Mouse (Mus musculus): Measurements from ENCODE around the gene Pum1. TPM values are rescaled to one million over a fixed set of nuclear protein-coding genes. Genes with fewer than 3 reads are reported as not detected.
A peak's percentile ranks its signal among the peaks of the same experiment; 100 is the strongest.

The Pum1 gene
- polyA plus RNA-seq, 1 experiment from 2014 or later: 59.3 TPM

- Histone ChIP-seq H3K9ac (ENCODE audit: low read length) (no peak overlapping the region), H3K36me3 (ENCODE audit: control insufficient read depth, insufficient read depth, low read length) (peaks cover 15% of the 10 kb centered on the region; the same call in 1 of the 2 replicates), H3K4me2 (ENCODE audit: low read length) (no peak overlapping the region), H3K9me3 (ENCODE audit: control insufficient read depth, low read length) (no peaks in the 10 kb centered on the region), H3K27ac (replicated peaks in 1 of 2; ENCODE audit: control insufficient read depth in 1 of 2, insufficient read depth in 1 of 2, low read depth in 2 of 2, low read length in 2 of 2) (no peak overlapping the region), H3K27me3 (ENCODE audit: control insufficient read depth, insufficient read depth, low read length) (no peaks in the 10 kb centered on the region), H3K4me1 (ENCODE audit: control insufficient read depth in 2 of 2, insufficient read depth in 2 of 2, low read length in 2 of 2) (peaks cover 5 to 13% of the 10 kb centered on the region in 2 experiments; a peak in 3 of 4 replicates), H3K4me3 (ENCODE audit: control insufficient read depth in 1 of 2, insufficient read depth in 1 of 2, low read depth in 1 of 2, low read length in 2 of 2) (no peak overlapping the region)
- ATAC-seq (ENCODE audit: insufficient number of reproducible peaks, insufficient read depth, low FRiP score, low read depth): no peak
- WGBS: 82% methylated on average over 8 of the region's 8 CpGs
These were observed 152.7 kb downstream of the Pum1 start for GRCm38 (mm10) chr4:130815860-130816259.

GRCm38 (mm10) chr4:130819806-130820205, 156.7 kb downstream of the Pum1 start:
- Histone ChIP-seq H3K9me3 (ENCODE audit: control insufficient read depth, low read length) (no peaks in the 10 kb centered on the region), H3K27me3 (ENCODE audit: control insufficient read depth, insufficient read depth, low read length) (no peaks in the 10 kb centered on the region), H3K27ac (replicated peaks in 1 of 2; ENCODE audit: control insufficient read depth in 1 of 2, insufficient read depth in 1 of 2, low read depth in 2 of 2, low read length in 2 of 2) (no peak overlapping the region), H3K4me3 (ENCODE audit: control insufficient read depth in 1 of 2, insufficient read depth in 1 of 2, low read depth in 1 of 2, low read length in 2 of 2) (no peak overlapping the region), H3K9ac (ENCODE audit: low read length) (no peak overlapping the region), H3K36me3 (ENCODE audit: control insufficient read depth, insufficient read depth, low read length) (peaks cover 42% of the 10 kb centered on the region), H3K4me2 (ENCODE audit: low read length) (no peak overlapping the region), H3K4me1 (ENCODE audit: control insufficient read depth in 2 of 2, insufficient read depth in 2 of 2, low read length in 2 of 2) (peaks cover 5 to 11% of the 10 kb centered on the region in 2 experiments; a peak in 3 of 4 replicates)
- ATAC-seq (ENCODE audit: insufficient number of reproducible peaks, insufficient read depth, low FRiP score, low read depth): no peak
- WGBS: 77% methylated on average over 3 of the region's 3 CpGs

- no peaks in the 10 kb centered on the region for H3K27me3 ChIP-seq (ENCODE audit: control insufficient read depth, insufficient read depth, low read length)
- H3K36me3 ChIP-seq (ENCODE audit: control insufficient read depth, insufficient read depth, low read length): peaks cover 42% of the 10 kb centered on the region
- no peak for ATAC-seq (ENCODE audit: insufficient number of reproducible peaks, insufficient read depth, low FRiP score, low read depth)
- H3K9ac ChIP-seq (ENCODE audit: low read length): no peak overlapping the region
- H3K9me3 ChIP-seq (ENCODE audit: control insufficient read depth, low read length): no peaks in the 10 kb centered on the region
- whole genome bisulfite sequencing: 67% methylated on average over 7 of the region's 7 CpGs
- peak overlapping the region; percentile 41 to 55; a peak in 3 of 4 replicates for H3K27ac ChIP-seq (replicated peaks in 1 of 2; ENCODE audit: control insufficient read depth in 1 of 2, insufficient read depth in 1 of 2, low read depth in 2 of 2, low read length in 2 of 2)
- no peak overlapping the region for H3K4me3 ChIP-seq (ENCODE audit: control insufficient read depth in 1 of 2, insufficient read depth in 1 of 2, low read depth in 1 of 2, low read length in 2 of 2)
- H3K4me1 ChIP-seq (ENCODE audit: control insufficient read depth in 2 of 2, insufficient read depth in 2 of 2, low read length in 2 of 2): peaks cover 5% of the 10 kb centered on the region in 2 experiments; a peak in 2 of 4 replicates
- no peak overlapping the region for H3K4me2 ChIP-seq (ENCODE audit: low read length)
These were observed 157.6 kb downstream of the Pum1 start for GRCm38 (mm10) chr4:130820594-130821255.

- Histone ChIP-seq H3K9me3 (ENCODE audit: control insufficient read depth, low read length) (no peaks in the 10 kb centered on the region), H3K27ac (replicated peaks in 1 of 2; ENCODE audit: control insufficient read depth in 1 of 2, insufficient read depth in 1 of 2, low read depth in 2 of 2, low read length in 2 of 2) (peak overlapping the region in 1 of 2 experiments; percentile 19; a peak in 1 of 4 replicates), H3K27me3 (ENCODE audit: control insufficient read depth, insufficient read depth, low read length) (no peaks in the 10 kb centered on the region), H3K4me3 (ENCODE audit: control insufficient read depth in 1 of 2, insufficient read depth in 1 of 2, low read depth in 1 of 2, low read length in 2 of 2) (no peak overlapping the region), H3K9ac (ENCODE audit: low read length) (no peak overlapping the region; the same call in 1 of the 2 replicates), H3K36me3 (ENCODE audit: control insufficient read depth, insufficient read depth, low read length) (peaks cover 2% of the 10 kb centered on the region), H3K4me2 (ENCODE audit: low read length) (peak overlapping the region; percentile 19; the same call in 1 of the 2 replicates), H3K4me1 (ENCODE audit: control insufficient read depth in 2 of 2, insufficient read depth in 2 of 2, low read length in 2 of 2) (peaks cover 8% of the 10 kb centered on the region in 2 experiments)
- WGBS: 19% methylated on average over 18 of the region's 18 CpGs
- peak; percentile 35; the same call in 1 of the 2 replicates for ATAC-seq (ENCODE audit: insufficient number of reproducible peaks, insufficient read depth, low FRiP score, low read depth)
These were observed 165.9 kb downstream of the Pum1 start for GRCm38 (mm10) chr4:130828851-130829673.

Other genes starting within 250 kb of the Pum1 start
- gene Nkain1, start 89.1 kb upstream of the Pum1 start, polyA plus RNA-seq (2014; fragmentation: Nextera tagmentation; extraction: Ambion mirVana): 1.6 and 2.0 TPM in 2 replicates
- 14.6 and 16.8 TPM in 2 replicates for gene Sdc3, start 129.2 kb downstream of the Pum1 start, polyA plus RNA-seq (2014; fragmentation: Nextera tagmentation; extraction: Ambion mirVana)
- gene Laptm5, start 249.8 kb downstream of the Pum1 start, polyA plus RNA-seq (2014; fragmentation: Nextera tagmentation; extraction: Ambion mirVana): 30.8 and 33.0 TPM in 2 replicates